Mouse (Mus musculus) Patski (cell line): Measurements from ENCODE around the gene Itpk1. TPM values are rescaled to one million over a fixed set of nuclear protein-coding genes. Genes with fewer than 3 reads are reported as not detected.
"Not testable (repeated sequence)": the region's sequence is repeated elsewhere in the genome, so short reads cannot be mapped to it uniquely, and the experiment has no call there.

Experiments used
- ATAC-seq: fragments of 100-300 bp; one replicate; pipeline ENCODE4 v1.8.0; 2021
- CTCF ChIA-PET: fragments of 350-600 bp; sonication (Branson Sonifier 250); formaldehyde crosslinking; loops from one replicate; lab custom pipeline; 2022; ENCODE audit warnings: inconsistent platforms; lab: Charles Lee
- POLR2A ChIA-PET: fragments of 350-600 bp; sonication (Branson Sonifier 250); formaldehyde crosslinking; loops from one replicate; lab custom pipeline; 2022; ENCODE audit warnings: antibody characterized with exemption, inconsistent platforms; lab: Charles Lee
- DNase-seq: peaks from one replicate; pipeline ENCODE4 v3.0.0-alpha.2; 2011; ENCODE audit warnings: low read depth, low spot score
- H3K27me3 ChIP-seq: fragments of 371-371 bp; one replicate; pipeline ENCODE4 v1.5.1; 2021
- CTCF ChIP-seq: fragments of 100-300 bp; IDR thresholded peaks from one replicate; pipeline ENCODE4 v1.5.1; 2021
- in situ Hi-C: fragments of 300-500 bp; cut with MboI; formaldehyde crosslinking; loops from 3 replicates; pipeline ENCODE4 v1.11.1; 2018; ENCODE audit warnings: low pct_unique_long_range_greater_than_20kb, mixed read lengths
- polyA plus RNA-seq: library from polyadenylated mRNA; unstranded; gene quantifications from one replicate; pipeline ENCODE4 v1.2.3, GENCODE M21; 2021

The Itpk1 gene
- polyA plus RNA-seq, 1 experiment from 2014 or later: 22.9 TPM

DNA sequence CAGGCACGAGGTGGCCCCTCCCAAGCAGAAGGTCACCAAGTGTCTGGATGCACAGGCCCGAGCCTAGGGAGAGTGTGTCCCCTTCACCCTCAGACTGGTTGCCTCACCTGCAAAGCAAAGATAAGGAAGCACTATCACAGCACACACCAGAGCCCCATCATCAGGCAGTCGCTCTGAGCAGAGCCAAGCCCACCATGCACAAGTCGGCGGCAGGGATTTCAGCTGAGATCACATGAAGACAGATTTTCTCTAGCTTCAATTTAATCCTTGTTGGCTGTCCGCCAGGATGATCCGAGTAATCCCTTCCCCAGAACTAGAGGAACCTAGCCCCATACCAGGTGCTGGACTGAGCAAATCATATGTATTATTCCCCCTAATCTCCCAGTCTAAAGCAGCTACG is 73.0 kb downstream of the Itpk1 start:
- no peaks in the 10 kb centered on the region for H3K27me3 ChIP-seq
- CTCF ChIA-PET: interaction anchor here (0.6 to 4.2 kb wide), 3 partner anchors 10 to 72 kb away, joined by 3 to 11 read pairs (median 4); no protein-coding TSS in a partner anchor
- DNase-seq (peak; percentile 68), ATAC-seq (no peak)
- no peak for TF ChIP-seq CTCF
- in situ Hi-C loops: no loop called here
- POLR2A ChIA-PET: no interaction called here

DNA sequence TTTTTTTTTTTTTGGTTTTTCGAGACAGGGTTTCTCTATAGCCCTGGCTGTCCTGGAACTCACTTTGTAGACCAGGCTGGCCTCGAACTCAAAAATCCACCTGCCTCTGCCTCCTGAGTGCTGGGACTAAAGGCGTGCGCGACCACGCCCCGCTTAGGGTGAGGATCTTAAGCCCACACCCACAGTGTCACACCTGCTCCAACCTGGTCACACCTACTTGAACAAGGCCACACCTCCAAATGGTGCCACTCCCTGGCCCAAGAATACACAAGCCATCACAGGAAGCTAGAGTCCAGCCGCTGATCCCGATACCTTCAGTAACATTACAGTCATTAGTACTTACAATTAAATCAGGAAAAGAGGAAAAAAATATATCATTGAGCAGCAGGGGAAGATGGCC is 74.3 kb downstream of the Itpk1 start:
- in situ Hi-C loops, POLR2A ChIA-PET, DNase-seq, ATAC-seq, H3K27me3 ChIP-seq: not testable (repeated sequence)
- CTCF ChIA-PET: interaction anchor here (1.1 to 4.2 kb wide), 2 partner anchors 9 to 51 kb away, joined by 4 to 11 read pairs; no protein-coding TSS in a partner anchor

- ATAC-seq (no peak), DNase-seq (no peak)
- POLR2A ChIA-PET: no interaction called here
- CTCF ChIA-PET: no interaction called here
- TF ChIP-seq CTCF: no peak
- H3K27me3 ChIP-seq: no peaks in the 10 kb centered on the region
- in situ Hi-C loops: no loop called here
These were observed 76.5 kb downstream of the Itpk1 start for GRCm38 (mm10) chr12:102628221-102628620.

DNA sequence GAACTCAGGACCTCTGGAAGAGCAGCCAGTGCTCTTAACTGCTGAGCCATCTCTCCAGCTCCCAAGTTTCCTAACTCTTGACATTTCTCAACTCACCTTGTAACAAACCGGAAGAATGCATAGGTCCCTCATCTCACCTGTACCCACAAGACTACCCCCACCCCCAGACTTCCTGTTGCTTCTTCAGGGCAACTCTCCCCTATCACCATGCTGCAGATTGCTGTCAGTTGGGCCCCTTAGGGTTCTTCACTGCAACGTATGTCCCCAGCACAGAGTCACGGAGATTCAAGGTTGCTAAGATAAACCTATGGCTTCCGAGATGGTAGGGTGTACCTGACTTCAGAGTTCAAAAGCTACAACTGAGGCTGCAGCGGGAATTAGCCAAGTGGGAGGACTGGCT is 77.2 kb downstream of the Itpk1 start:
- no peak for TF ChIP-seq CTCF
- no peak for DNase-seq
- no peaks in the 10 kb centered on the region for H3K27me3 ChIP-seq
- POLR2A ChIA-PET: interaction anchor here (0.6 kb wide), 2 partner anchors 10 to 61 kb away, joined by 3 read pairs; no protein-coding TSS in a partner anchor
- in situ Hi-C loops: no loop called here
- CTCF ChIA-PET: no interaction called here
- no peak for ATAC-seq

DNA sequence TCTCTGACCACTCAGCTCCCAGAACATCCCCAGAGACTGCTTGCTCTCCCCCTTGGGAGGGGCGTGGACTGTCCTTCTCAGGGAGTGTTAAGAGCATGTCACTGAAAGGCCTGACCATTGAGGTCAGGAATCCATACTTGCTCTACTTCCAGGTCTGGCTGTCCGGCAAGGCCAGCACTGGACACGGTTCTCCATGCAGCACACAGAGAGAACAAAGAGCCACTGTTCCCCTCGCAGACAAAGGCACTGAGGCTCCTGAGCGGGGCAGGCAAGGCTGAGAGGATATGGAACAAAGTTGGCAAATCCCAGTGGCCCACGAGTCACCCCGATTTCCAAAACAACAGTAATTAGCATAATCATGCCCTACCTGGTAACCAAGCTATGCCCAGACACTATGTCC is 77.9 kb downstream of the Itpk1 start:
- ATAC-seq (no peak), DNase-seq (no peak)
- in situ Hi-C loops: no loop called here
- no peaks in the 10 kb centered on the region for H3K27me3 ChIP-seq
- no peak for TF ChIP-seq CTCF
- ChIA-PET POLR2A (interaction anchor here (0.6 kb wide), 2 partner anchors 10 to 62 kb away, joined by 3 read pairs; no protein-coding TSS in a partner anchor), CTCF (no interaction called here)

DNA sequence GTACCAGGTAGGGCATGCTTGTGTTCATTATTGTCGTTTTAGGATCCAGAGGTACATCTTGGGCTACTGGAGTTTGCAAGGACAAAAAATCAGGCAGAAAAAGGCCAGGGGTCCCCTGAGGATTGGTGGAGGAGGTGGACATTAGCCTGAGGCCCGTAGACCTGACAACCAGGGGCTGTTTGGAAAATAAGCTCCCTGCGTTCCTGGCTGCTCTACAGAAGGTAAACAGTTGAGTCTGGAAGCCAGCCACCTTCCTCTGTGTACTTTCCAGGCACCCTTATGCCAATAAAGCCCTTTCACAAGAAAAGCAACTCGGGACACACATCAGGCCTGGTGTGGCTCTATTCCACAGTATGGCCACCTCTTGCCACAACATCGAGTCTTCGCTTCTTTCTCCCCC is 79.0 kb downstream of the Itpk1 start:
- no peak for TF ChIP-seq CTCF
- in situ Hi-C loops: no loop called here
- POLR2A ChIA-PET: no interaction called here
- no peak for ATAC-seq
- no peak for DNase-seq
- H3K27me3 ChIP-seq: no peaks in the 10 kb centered on the region
- CTCF ChIA-PET: no interaction called here

- DNase-seq (no peak), ATAC-seq (no peak)
- in situ Hi-C loops: no loop called here
These were observed 79.6 kb downstream of the Itpk1 start for GRCm38 (mm10) chr12:102625118-102625517.

DNA sequence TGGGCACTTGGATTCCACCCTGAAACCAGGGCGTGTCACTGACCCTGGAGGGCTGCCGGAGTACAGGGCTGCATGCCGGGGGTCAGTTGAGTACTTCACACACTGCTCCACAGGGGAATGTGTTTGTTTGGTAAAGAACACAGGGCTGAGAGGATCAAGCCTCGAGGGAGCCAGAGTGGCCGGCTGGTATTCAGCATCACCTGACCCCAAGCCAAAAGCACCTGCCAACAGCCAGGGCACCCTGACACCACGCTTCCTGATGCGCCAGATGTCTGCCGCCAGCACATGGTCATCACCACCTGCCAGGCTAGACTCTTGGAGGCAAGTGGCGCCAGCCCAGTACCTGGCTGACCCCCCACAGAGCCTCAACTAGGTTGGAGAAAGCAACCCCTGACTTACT is 80.9 kb downstream of the Itpk1 start:
- ATAC-seq: no peak
- in situ Hi-C loops: no loop called here
- no peak for TF ChIP-seq CTCF
- ChIA-PET POLR2A (interaction anchor here (1.7 kb wide), 1 partner anchor 9 kb away, joined by 4 read pairs; no protein-coding TSS in a partner anchor), CTCF (no interaction called here)
- no peaks in the 10 kb centered on the region for H3K27me3 ChIP-seq
- no peak for DNase-seq

More at GRCm38 (mm10) chr12:102625118-102625517, 79.6 kb downstream of the Itpk1 start:
- CTCF ChIA-PET: no interaction called here
- TF ChIP-seq CTCF: no peak
- POLR2A ChIA-PET: no interaction called here
- no peaks in the 10 kb centered on the region for H3K27me3 ChIP-seq

DNA sequence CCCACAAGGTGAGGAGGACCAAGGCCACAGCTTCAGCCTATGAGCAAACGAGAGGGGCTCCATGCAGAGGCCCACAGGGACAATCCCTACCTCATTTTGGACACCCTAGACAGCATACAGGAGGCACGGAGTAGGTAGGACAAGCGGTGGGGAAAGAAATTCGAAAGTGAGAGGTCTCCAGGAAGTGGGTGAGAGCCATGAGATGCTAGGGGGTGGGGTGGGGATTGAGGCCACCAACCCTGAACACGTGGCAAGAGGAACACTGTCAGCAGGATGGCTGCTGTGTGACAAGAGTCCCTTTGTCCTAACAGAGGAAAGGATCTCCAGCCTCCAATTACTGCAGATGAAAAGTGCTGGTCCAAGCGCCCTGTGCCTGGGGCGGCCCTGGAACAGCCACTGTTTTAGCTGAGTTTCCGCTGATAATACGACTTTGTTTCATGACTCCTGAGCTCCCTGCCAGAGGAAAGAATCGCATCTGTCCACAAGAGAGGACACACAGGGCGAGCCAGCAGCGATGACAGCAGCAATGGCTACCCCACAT is 82.4 kb downstream of the Itpk1 start:
- no peaks in the 10 kb centered on the region for H3K27me3 ChIP-seq
- TF ChIP-seq CTCF: no peak
- CTCF ChIA-PET: interaction anchor here (1.2 to 3.0 kb wide), 2 partner anchors 9 to 40 kb away, joined by 3 to 11 read pairs; no protein-coding TSS in a partner anchor
- ATAC-seq (no peak), DNase-seq (no peak)
- in situ Hi-C loops: no loop called here
- POLR2A ChIA-PET: interaction anchor here (0.6 kb wide), 1 partner anchor 10 kb away, joined by 3 read pairs; no protein-coding TSS in a partner anchor

GRCm38 (mm10) chr12:102621811-102622210 is 82.9 kb downstream of the Itpk1 start:
- in situ Hi-C loops: no loop called here
- no peak for TF ChIP-seq CTCF
- CTCF ChIA-PET: interaction anchor here (1.2 to 3.0 kb wide), 3 partner anchors 9 to 41 kb away, joined by 3 to 11 read pairs (median 3); no protein-coding TSS in a partner anchor
- DNase-seq: no peak
- no peaks in the 10 kb centered on the region for H3K27me3 ChIP-seq
- POLR2A ChIA-PET: interaction anchor here (0.6 kb wide), 1 partner anchor 11 kb away, joined by 3 read pairs; no protein-coding TSS in a partner anchor
- no peak for ATAC-seq

DNA sequence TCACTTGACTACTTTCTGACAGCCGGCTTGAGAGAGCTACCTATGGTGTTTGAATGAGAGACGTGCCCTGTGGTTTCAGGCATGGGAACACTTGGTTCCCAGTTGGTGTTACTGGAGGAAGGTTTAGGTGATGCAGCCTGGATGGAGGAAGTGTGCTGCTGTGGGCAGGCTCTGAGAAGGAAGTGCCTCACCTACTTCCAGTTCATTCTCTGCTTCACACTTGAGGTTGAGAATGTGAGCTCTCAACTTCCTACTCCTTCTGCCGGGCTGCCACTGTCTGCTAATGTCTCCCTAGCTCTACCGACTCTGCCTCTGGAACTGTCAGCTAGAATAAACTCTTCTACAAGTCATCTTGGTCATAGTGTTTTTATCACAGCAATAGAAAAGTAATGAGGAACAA is 83.5 kb downstream of the Itpk1 start:
- no peaks in the 10 kb centered on the region for H3K27me3 ChIP-seq
- CTCF ChIA-PET: interaction anchor here (1.2 to 3.0 kb wide), 4 partner anchors 10 to 41 kb away, joined by 3 to 11 read pairs (median 3); no protein-coding TSS in a partner anchor
- ATAC-seq: no peak
- POLR2A ChIA-PET: no interaction called here
- no peak for TF ChIP-seq CTCF
- in situ Hi-C loops: no loop called here
- DNase-seq: no peak
